Mouse (Mus musculus) urinary bladder, postnatal 10 days (tissue): ENCODE measurements at regions not wholly inside any gene's neighbourhood (a gene's known extent, or its start where the extent isn't known, plus 50 kb on each side); places are given as distances from the start of the nearest gene placed in this dataset.

Experiments
- DNase-seq: peaks from one replicate; pipeline ENCODE4 v3.0.0; 2022; ENCODE audit warnings: low spot score

GRCm38 (mm10) chr8:26689479-26690177 is 287.5 kb upstream of the Zfp703 start:
- DNase-seq: no peak

- no peak for DNase-seq
These were observed 286.9 kb upstream of the Zfp703 start for GRCm38 (mm10) chr8:26690178-26690735.

GRCm38 (mm10) chr8:26697579-26698084 is 279.5 kb upstream of the Zfp703 start:
- no peak for DNase-seq

GRCm38 (mm10) chr8:26698580-26698979 is 278.5 kb upstream of the Zfp703 start:
- no peak for DNase-seq

DNA sequence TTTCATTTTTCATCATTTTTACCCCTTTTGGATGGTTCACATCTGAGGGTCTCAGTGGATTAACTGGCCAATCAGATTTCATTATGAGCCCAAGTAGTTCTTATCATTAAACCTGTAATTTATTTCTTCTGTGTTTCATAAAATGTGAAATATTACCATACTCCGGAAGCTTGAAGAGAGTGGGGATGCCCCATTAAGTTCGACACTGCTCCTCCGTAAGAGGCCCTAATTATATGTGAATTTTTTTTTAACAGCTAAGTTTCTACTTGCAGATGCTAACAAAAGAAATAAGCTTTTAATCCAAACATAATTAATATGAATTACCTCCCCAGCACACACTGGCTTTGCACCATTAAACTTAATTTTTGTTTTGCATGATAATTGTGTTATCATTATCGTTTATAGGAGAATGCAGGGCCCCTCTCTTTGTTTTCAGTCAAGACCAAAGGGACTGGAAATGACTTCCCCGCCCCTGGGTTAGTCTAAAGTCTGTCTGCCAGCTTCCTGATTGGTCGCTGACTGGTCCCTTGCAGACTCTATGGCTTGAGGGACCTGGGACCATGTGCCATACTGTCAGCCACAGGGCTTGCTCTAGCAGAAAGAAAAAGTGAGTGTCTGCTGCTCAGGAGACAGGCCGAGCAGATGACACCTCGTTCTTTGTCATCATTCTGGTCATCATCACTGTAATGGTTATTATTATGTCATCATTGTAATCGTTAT is 270.9 kb upstream of the Zfp703 start:
- no peak for DNase-seq

GRCm38 (mm10) chr8:26706768-26707156 is 270.4 kb upstream of the Zfp703 start:
- DNase-seq: no peak

GRCm38 (mm10) chr8:26713836-26714235 is 263.3 kb upstream of the Zfp703 start:
- no peak for DNase-seq

DNA sequence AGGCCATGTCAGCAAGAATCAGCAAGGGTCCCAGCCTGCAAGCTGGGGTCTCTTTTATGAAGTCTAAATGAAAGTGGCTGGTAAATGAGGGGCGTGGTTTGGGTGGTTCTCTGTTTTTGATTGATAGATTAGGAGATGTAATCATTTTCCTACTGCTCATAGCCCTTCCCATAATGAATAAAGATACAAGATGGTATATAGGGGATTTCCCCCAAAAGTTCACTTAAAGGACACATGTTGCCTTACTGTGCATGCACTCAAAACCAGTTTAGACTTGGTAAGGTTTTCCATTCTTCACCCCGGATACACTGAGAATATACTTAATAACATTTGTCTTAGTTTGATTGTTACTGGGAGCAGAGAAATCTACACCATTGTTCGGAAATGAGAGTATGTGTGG is 262.4 kb upstream of the Zfp703 start:
- DNase-seq: no peak

GRCm38 (mm10) chr8:26718409-26719355 is 258.4 kb upstream of the Zfp703 start:
- no peak for DNase-seq

DNA sequence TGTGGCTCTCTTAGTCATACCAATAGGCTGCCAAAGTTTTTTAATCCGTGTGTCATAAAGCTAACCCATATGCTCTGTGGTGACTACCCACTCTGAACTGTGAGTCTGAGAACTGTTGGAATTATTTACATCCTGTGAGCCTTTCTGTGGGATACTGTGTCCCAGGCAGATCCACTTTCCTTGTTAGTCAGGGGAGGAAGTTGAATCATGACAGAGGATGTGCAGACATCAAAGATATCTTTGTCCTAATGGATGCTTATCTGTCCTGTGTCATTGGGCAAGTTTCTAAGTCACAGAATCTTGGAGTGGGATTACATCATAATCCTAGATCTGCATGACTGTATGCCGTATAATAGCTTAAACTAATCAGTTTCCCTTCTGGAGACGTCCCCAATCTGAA is 254.4 kb upstream of the Zfp703 start:
- no peak for DNase-seq

DNA sequence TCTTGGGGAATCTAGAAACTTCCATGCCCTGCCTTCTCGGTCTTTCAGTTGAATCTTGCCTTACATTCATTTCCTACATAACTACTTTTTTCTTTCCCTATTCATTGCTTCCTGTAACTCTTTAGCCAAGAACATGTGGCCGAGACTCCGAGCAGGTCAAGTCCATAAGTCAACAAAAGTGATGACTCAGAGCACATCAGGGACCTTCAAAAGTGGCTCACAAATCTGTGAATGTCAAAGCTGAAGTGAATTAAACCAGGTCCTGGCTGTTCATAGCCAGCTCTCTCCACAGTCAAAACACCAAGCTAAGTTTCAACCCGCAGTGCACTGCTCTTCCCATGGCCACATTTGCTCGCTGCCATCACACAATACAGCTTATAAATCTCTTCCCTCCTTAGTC is 252.5 kb upstream of the Zfp703 start:
- no peak for DNase-seq

GRCm38 (mm10) chr8:26725521-26725920 is 251.6 kb upstream of the Zfp703 start:
- no peak for DNase-seq

DNA sequence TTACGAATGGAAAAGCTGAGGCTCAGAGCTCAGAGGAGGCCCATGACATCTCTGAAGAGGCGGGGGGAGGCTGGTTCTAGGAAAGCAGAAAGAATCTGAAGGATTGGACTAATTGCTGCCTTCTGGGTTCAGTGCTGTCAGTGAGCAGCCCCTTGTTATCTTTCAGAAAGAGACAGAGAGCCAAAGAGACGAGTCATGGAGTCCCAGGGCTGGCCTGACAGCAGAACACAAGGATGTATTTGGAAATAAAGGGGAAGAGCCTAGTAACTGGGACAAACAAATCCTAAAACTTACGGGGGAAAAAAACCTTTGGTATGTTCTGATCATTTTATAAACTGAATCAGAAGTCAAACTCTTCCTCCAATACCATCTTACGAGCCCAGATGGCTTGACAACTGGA is 247.8 kb upstream of the Zfp703 start:
- no peak for DNase-seq

- DNase-seq: no peak
These were observed 246.0 kb upstream of the Zfp703 start for GRCm38 (mm10) chr8:26731111-26731510.

GRCm38 (mm10) chr8:26744424-26744823 is 232.7 kb upstream of the Zfp703 start:
- DNase-seq: no peak

GRCm38 (mm10) chr8:26746811-26747210 is 230.3 kb upstream of the Zfp703 start:
- no peak for DNase-seq

DNA sequence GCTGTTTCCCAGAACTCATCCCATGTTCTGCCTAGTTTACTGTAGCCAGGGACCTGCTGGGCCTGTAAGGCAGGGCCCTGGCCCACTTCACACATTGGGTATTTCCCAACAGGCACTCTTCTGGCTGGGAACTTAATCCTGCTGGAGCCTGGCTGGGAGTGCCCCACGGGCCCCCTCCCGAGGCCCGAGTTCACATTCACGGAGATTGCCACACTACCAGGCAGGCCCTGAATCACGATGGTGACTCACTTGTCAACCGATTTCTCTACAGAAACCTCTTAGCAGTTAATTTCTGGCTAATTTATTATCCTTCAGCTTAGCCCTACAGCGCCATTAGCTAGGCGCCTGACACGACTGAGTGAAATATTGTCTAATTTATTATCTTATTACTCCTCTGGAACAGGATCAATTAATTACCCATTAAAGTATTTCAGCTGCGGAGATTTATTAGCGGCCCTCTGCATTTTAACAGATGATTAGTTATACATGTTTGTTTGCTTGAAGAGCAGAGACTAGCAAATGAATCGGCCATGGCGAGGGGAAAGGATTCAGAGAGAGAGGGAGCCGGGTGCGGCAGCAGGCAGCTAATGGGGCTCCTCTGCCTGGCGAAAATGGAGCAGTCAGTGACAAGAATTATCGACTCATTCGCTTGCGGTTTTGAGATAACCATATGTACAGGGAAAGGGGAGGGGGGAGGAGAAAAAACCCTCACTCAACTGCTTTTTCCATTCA is 229.7 kb upstream of the Zfp703 start:
- DNase-seq: no peak

GRCm38 (mm10) chr8:26748161-26748971 is 228.8 kb upstream of the Zfp703 start:
- no peak for DNase-seq

DNA sequence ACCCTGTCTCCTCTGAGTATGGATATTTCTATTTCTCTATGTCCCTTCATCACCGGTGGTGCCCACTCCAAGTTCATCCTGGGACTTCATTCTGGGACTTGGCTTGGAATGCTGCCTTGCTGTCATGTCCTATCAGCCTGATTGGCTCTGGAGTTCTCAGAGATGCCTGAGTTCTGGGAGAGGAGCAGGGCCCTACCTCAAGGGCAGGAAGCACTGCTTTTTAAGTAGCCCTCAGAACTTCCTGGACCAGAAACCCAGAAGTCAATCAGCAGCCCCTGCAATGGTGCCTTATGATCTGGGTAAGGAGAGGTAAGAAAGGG is 228.2 kb upstream of the Zfp703 start:
- DNase-seq: no peak

DNA sequence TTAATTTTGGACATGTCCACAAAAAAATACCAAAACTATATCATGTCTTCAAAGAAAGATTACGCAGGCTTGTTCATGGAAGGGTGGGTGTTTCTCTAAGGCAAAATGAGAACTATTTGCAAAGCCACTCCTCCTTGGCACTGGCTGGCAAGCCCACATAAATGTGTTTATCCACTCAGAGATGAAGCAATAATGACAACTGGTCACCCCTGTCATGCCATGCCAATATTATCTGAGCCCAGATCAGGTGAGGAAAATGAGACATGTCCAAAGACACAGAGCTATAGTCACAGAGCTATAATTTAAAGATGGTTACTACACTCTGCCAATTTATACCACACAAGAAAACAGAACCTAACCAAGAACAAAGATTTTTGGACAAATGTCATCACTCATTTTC is 227.0 kb upstream of the Zfp703 start:
- DNase-seq: no peak

DNA sequence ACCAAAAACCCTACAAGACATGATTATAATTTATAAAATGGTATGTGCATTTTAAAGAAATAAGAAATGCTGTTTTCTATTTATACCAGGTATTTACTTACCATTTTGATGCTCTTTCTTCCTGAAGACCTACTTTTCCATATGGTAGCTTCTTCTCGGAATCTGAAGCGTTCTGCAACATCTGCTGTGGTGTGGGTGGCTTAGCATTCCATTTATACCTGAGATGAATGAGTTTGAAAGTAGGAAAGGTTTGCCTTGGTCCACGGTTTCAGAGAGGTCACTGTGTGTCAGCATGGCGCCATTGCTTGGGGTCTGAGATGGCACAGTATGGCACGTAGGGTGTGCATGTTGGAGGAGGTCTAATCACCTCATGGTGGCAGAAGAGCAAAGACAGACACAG is 225.5 kb upstream of the Zfp703 start:
- no peak for DNase-seq
